ENCODE assay signal across 11 mouse cellular contexts in the genomic region with DNA sequence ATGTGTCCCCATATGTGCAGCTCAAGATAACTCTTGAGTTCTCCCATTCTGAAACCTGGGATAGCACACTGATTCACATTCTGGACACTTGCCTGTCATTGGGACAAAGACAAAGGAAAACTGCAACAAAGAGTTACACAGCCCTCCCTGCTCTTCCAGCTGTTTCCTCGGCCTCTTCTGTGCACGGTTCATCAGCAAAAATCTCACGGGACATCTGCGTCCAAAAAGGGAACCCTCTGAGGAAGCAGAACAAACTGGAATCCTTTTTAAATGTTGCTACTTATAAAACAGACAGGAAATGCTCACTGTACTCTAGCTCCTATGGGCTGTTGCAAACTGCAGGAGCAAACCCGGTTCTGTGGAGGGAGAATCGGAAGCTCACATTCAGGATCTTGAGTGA. TPM values are rescaled to one million over a fixed set of nuclear protein-coding genes. Genes with fewer than 3 reads are reported as not detected.
DNase-seq lines count a peak whose midpoint lies in the region; ATAC-seq and TF ChIP-seq lines count a peak whose summit lies in the region.
"Had no signal": no experiment of that assay in that cellular context is flagged by ENCODE, and none has a peak within 500 bp of the region (broad histone marks: within the 10 kb centered on the region; RNA-seq: fewer than 3 reads in every experiment).

No protein-coding gene starts in this region.

- ATAC-seq in hindbrain, embryonic 12.5 days (ENCODE audit: low FRiP score): peak; percentile 54
- ATAC-seq in hindbrain, postnatal 0 days: no peak
- no peak for ATAC-seq in midbrain, embryonic 11.5 days (ENCODE audit: low FRiP score)

- H3K4me1 ChIP-seq in hindbrain, embryonic 12.5 days: peaks cover 20% of the 10 kb centered on the region
- H3K4me1 ChIP-seq in hindbrain, postnatal 0 days (ENCODE audit: insufficient read depth, low read length): no peaks in the 10 kb centered on the region
- peaks cover 49% of the 10 kb centered on the region for H3K4me1 ChIP-seq in midbrain, embryonic 10.5 days
- peaks cover 16% of the 10 kb centered on the region for H3K4me1 ChIP-seq in midbrain, embryonic 11.5 days (ENCODE audit: control insufficient read depth, insufficient read depth, low read length)
- H3K4me1 ChIP-seq: liver, embryonic 15.5 days had no signal

- no peaks in the 10 kb centered on the region for H3K36me3 ChIP-seq in hindbrain, embryonic 12.5 days
- H3K36me3 ChIP-seq in hindbrain, postnatal 0 days (ENCODE audit: insufficient read depth, low read length): no peaks in the 10 kb centered on the region
- no peaks in the 10 kb centered on the region for H3K36me3 ChIP-seq in midbrain, embryonic 10.5 days
- H3K36me3 ChIP-seq in midbrain, embryonic 11.5 days (ENCODE audit: control insufficient read depth, insufficient read depth, low read length): no peaks in the 10 kb centered on the region
- H3K36me3 ChIP-seq: liver, embryonic 15.5 days had no signal

- H3K9me3 ChIP-seq in hindbrain, embryonic 12.5 days (replicated peaks): no peaks in the 10 kb centered on the region
- H3K9me3 ChIP-seq in hindbrain, postnatal 0 days (ENCODE audit: low read length): no peaks in the 10 kb centered on the region
- no peaks in the 10 kb centered on the region for H3K9me3 ChIP-seq in midbrain, embryonic 10.5 days (replicated peaks)
- H3K9me3 ChIP-seq in midbrain, embryonic 11.5 days (ENCODE audit: control insufficient read depth, low read length): no peaks in the 10 kb centered on the region
- H3K9me3 ChIP-seq: liver, embryonic 15.5 days had no signal

- peak overlapping the region; percentile 49 for H3K27ac ChIP-seq in hindbrain, embryonic 12.5 days
- no peak overlapping the region for H3K27ac ChIP-seq in hindbrain, postnatal 0 days
- H3K27ac ChIP-seq in midbrain, embryonic 10.5 days (replicated peaks): peak overlapping the region; percentile 69
- no peak overlapping the region; the same call in 1 of the 2 replicates for H3K27ac ChIP-seq in midbrain, embryonic 11.5 days (ENCODE audit: low read depth, low read length)
- H3K27ac ChIP-seq: liver, embryonic 15.5 days had no signal

- H3K4me2 ChIP-seq in hindbrain, embryonic 12.5 days (replicated peaks): no peak overlapping the region
- H3K4me2 ChIP-seq in hindbrain, postnatal 0 days (ENCODE audit: low read depth, low read length): no peak overlapping the region
- H3K4me2 ChIP-seq in midbrain, embryonic 11.5 days: no peak overlapping the region
- H3K4me2 ChIP-seq: liver, embryonic 15.5 days had no signal

- DNase-seq in hindbrain, postnatal 0 days (ENCODE audit: low spot score): no peak
- no peak for DNase-seq in midbrain, embryonic 10.5 days (ENCODE audit: low spot score)
- DNase-seq in midbrain, embryonic 11.5 days (ENCODE audit: low spot score, missing footprints): no peak
- peak; percentile 16 for DNase-seq in embryo, embryonic 9.5 days (ENCODE audit: extremely low spot score)
- DNase-seq in heart, postnatal 4 days: peak; percentile 25
- DNase-seq in testis, postnatal 10 days (ENCODE audit: low spot score): no peak
- no peak for DNase-seq in natural killer cell, adult 2 months (ENCODE audit: low spot score in 2 of 2)
- DNase-seq: cerebellum, postnatal 36 days had no signal

- no peaks in the 10 kb centered on the region for H3K27me3 ChIP-seq in hindbrain, embryonic 12.5 days
- no peaks in the 10 kb centered on the region for H3K27me3 ChIP-seq in hindbrain, postnatal 0 days (ENCODE audit: insufficient read depth, low read length)
- peaks cover 13% of the 10 kb centered on the region; the same call in 1 of the 2 replicates for H3K27me3 ChIP-seq in midbrain, embryonic 10.5 days (ENCODE audit: low read depth, poor library complexity, severe bottlenecking)
- H3K27me3 ChIP-seq in midbrain, embryonic 11.5 days (ENCODE audit: control insufficient read depth, insufficient read depth, low read length): no peaks in the 10 kb centered on the region
- H3K27me3 ChIP-seq: liver, embryonic 15.5 days had no signal

- 25% methylated on average over 6 of the region's 6 CpGs for WGBS in hindbrain, embryonic 12.5 days
- 20% methylated on average over 6 of the region's 6 CpGs for WGBS in hindbrain, postnatal 0 days
- 53% methylated on average over 6 of the region's 6 CpGs for WGBS in midbrain, embryonic 10.5 days
- 29% methylated on average over 6 of the region's 6 CpGs for WGBS in midbrain, embryonic 11.5 days

- TF ChIP-seq CTCF in hindbrain, postnatal 0 days (IDR thresholded peaks at IDR 0.05; ENCODE audit: low read depth): no peak

- no peak overlapping the region for H3K4me3 ChIP-seq in hindbrain, embryonic 12.5 days
- H3K4me3 ChIP-seq in hindbrain, postnatal 0 days (ENCODE audit: low read length): no peak overlapping the region
- no peak overlapping the region for H3K4me3 ChIP-seq in midbrain, embryonic 10.5 days
- H3K4me3 ChIP-seq in midbrain, embryonic 11.5 days (ENCODE audit: low read depth, low read length): no peak overlapping the region
- H3K4me3 ChIP-seq: liver, embryonic 15.5 days had no signal

- no peak overlapping the region for H3K9ac ChIP-seq in hindbrain, embryonic 12.5 days
- no peak overlapping the region for H3K9ac ChIP-seq in hindbrain, postnatal 0 days (replicated peaks; ENCODE audit: low read length)
- no peak overlapping the region for H3K9ac ChIP-seq in midbrain, embryonic 11.5 days (ENCODE audit: low read length)
- H3K9ac ChIP-seq: liver, embryonic 15.5 days had no signal

RNA-seq across cellular contexts. Expression of gene Rtkn2, which starts 13.3 kb away (rescaled TPM):
- polyA plus RNA-seq in hindbrain, embryonic 12.5 days (2016; fragmentation: Nextera tagmentation; extraction: Ambion mirVana): 13.4 and 14.0 TPM in 2 replicates
- 3.3 and 6.4 TPM in 2 replicates for total RNA-seq in hindbrain, postnatal 0 days (2014; rRNA removed)
- polyA plus RNA-seq in hindbrain, postnatal 0 days (2015; fragmentation: Nextera tagmentation; extraction: Ambion mirVana): 5.4 and 5.6 TPM in 2 replicates
- polyA plus RNA-seq in midbrain, embryonic 10.5 days (2016; fragmentation: Nextera tagmentation; extraction: Ambion mirVana): 21.5 and 21.6 TPM in 2 replicates
- polyA plus RNA-seq in midbrain, embryonic 11.5 days (2014; fragmentation: Nextera tagmentation; extraction: Ambion mirVana): 19.9 and 23.2 TPM in 2 replicates
- 1 to 10 TPM; 4.0 to 4.5 TPM for total RNA-seq in heart, postnatal 4 days (2021)
- total RNA-seq: neutrophil, adult 5-6 weeks had no signal

RNA-seq across cellular contexts. Expression of gene Zfp365, which starts 53.6 kb away (rescaled TPM):
- 3.0 and 3.5 TPM in 2 replicates for polyA plus RNA-seq in hindbrain, embryonic 12.5 days (2016; fragmentation: Nextera tagmentation; extraction: Ambion mirVana)
- 14.3 and 16.6 TPM in 2 replicates for total RNA-seq in hindbrain, postnatal 0 days (2014; rRNA removed)
- polyA plus RNA-seq in hindbrain, postnatal 0 days (2015; fragmentation: Nextera tagmentation; extraction: Ambion mirVana): 7.9 and 8.8 TPM in 2 replicates
- polyA plus RNA-seq in midbrain, embryonic 10.5 days (2016; fragmentation: Nextera tagmentation; extraction: Ambion mirVana): 2.3 and 2.7 TPM in 2 replicates
- polyA plus RNA-seq in midbrain, embryonic 11.5 days (2014; fragmentation: Nextera tagmentation; extraction: Ambion mirVana): 1.8 and 2.1 TPM in 2 replicates
- total RNA-seq in heart, postnatal 4 days (2021): 1 to 10 TPM; 1.2 to 1.6 TPM

Comparison
In these comparisons a context has a peak if more than half of its experiments do, and no peak if none do; other contexts are left out.
1. H3K27ac ChIP-seq: peak in hindbrain, embryonic 12.5 days (single experiment) and midbrain, embryonic 10.5 days (single experiment); none in hindbrain, postnatal 0 days (single experiment) and midbrain, embryonic 11.5 days (single experiment).
2. DNase-seq: peak in embryo, embryonic 9.5 days (single experiment) and heart, postnatal 4 days (single experiment); none in hindbrain, postnatal 0 days (single experiment), midbrain, embryonic 10.5 days (single experiment), midbrain, embryonic 11.5 days (single experiment), testis, postnatal 10 days (single experiment) and natural killer cell, adult 2 months (0 of 2).